Mouse (Mus musculus): ENCODE data around the gene Hrasls5. TPM values are rescaled to one million over a fixed set of nuclear protein-coding genes. Genes with fewer than 3 reads are reported as not detected.

Hrasls5 gene
- total and polyA plus RNA-seq, 3 experiments = not detected

- TF ChIP-seq POLR2AphosphoS5 (IDR thresholded peaks at IDR 0.05; ENCODE audit: insufficient replicate concordance, low read depth, low read length) (no peak), TAL1 (conservative IDR thresholded peaks at IDR 0.05; ENCODE audit: low read depth, low read length) (no peak), GATA1 (IDR thresholded peaks at IDR 0.05; ENCODE audit: borderline replicate concordance, low read length) (no peak), GATA2 (IDR thresholded peaks at IDR 0.05; ENCODE audit: borderline replicate concordance, low read depth, low read length) (no peak), CTCF (IDR thresholded peaks at IDR 0.05; ENCODE audit: low read depth, low read length) (no peak)
- DNase-seq (ENCODE audit: low spot score) (no peak), ATAC-seq (ENCODE audit: extremely low read depth, insufficient number of reproducible peaks, low FRiP score, poor library complexity, severe bottlenecking) (no peak)
- Histone ChIP-seq H3K36me3 (replicated peaks) (no peaks in the 10 kb centered on the region), H3K4me3 (ENCODE audit: low read depth, low read length) (no peak overlapping the region), H3K9me3 (replicated peaks) (no peaks in the 10 kb centered on the region), H3K27me3 (ENCODE audit: insufficient read depth, low read length) (no peaks in the 10 kb centered on the region; the same call in 1 of the 2 replicates), H3K4me1 (ENCODE audit: insufficient read depth, low read depth, low read length) (no peaks in the 10 kb centered on the region)
Observed at GRCm38 (mm10) chr19:7633786-7634185, 21.4 kb downstream of the Hrasls5 start.

GRCm38 (mm10) chr19:7648913-7649666 is 36.7 kb downstream of the Hrasls5 start:
- TF ChIP-seq TAL1 (conservative IDR thresholded peaks at IDR 0.05; ENCODE audit: low read depth, low read length) (no peak), POLR2AphosphoS5 (IDR thresholded peaks at IDR 0.05; ENCODE audit: insufficient replicate concordance, low read depth, low read length) (no peak), CTCF (IDR thresholded peaks at IDR 0.05; ENCODE audit: low read depth, low read length) (no peak), GATA2 (IDR thresholded peaks at IDR 0.05; ENCODE audit: borderline replicate concordance, low read depth, low read length) (no peak), GATA1 (IDR thresholded peaks at IDR 0.05; ENCODE audit: borderline replicate concordance, low read length) (no peak)
- ATAC-seq (ENCODE audit: extremely low read depth, insufficient number of reproducible peaks, low FRiP score, poor library complexity, severe bottlenecking) = no peak
- no peaks in the 10 kb centered on the region for H3K9me3 ChIP-seq (replicated peaks)
- H3K4me1 ChIP-seq (ENCODE audit: insufficient read depth, low read depth, low read length) = no peaks in the 10 kb centered on the region
- H3K36me3 ChIP-seq (replicated peaks) = no peaks in the 10 kb centered on the region
- DNase-seq (ENCODE audit: low spot score) = no peak
- H3K27me3 ChIP-seq (ENCODE audit: insufficient read depth, low read length) = peaks cover 2% of the 10 kb centered on the region; the same call in 1 of the 2 replicates
- H3K4me3 ChIP-seq (ENCODE audit: low read depth, low read length) = no peak overlapping the region

GRCm38 (mm10) chr19:7672033-7672432 is 59.7 kb downstream of the Hrasls5 start:
- Histone ChIP-seq H3K4me1 (ENCODE audit: insufficient read depth, low read depth, low read length) (no peaks in the 10 kb centered on the region), H3K27me3 (ENCODE audit: insufficient read depth, low read length) (no peaks in the 10 kb centered on the region), H3K36me3 (replicated peaks) (no peaks in the 10 kb centered on the region), H3K9me3 (replicated peaks) (no peaks in the 10 kb centered on the region), H3K4me3 (ENCODE audit: low read depth, low read length) (no peak overlapping the region)
- no peak for DNase-seq (ENCODE audit: low spot score)
- TF ChIP-seq TAL1 (conservative IDR thresholded peaks at IDR 0.05; ENCODE audit: low read depth, low read length) (no peak), CTCF (IDR thresholded peaks at IDR 0.05; ENCODE audit: low read depth, low read length) (no peak), POLR2AphosphoS5 (IDR thresholded peaks at IDR 0.05; ENCODE audit: insufficient replicate concordance, low read depth, low read length) (no peak), GATA2 (IDR thresholded peaks at IDR 0.05; ENCODE audit: borderline replicate concordance, low read depth, low read length) (no peak), GATA1 (IDR thresholded peaks at IDR 0.05; ENCODE audit: borderline replicate concordance, low read length) (no peak)
- no peak for ATAC-seq (ENCODE audit: extremely low read depth, insufficient number of reproducible peaks, low FRiP score, poor library complexity, severe bottlenecking)

GRCm38 (mm10) chr19:7687988-7688387 is 75.6 kb downstream of the Hrasls5 start:
- ATAC-seq (ENCODE audit: extremely low read depth, insufficient number of reproducible peaks, low FRiP score, poor library complexity, severe bottlenecking) (no peak), DNase-seq (ENCODE audit: low spot score) (no peak)
- Histone ChIP-seq H3K9me3 (replicated peaks) (no peaks in the 10 kb centered on the region), H3K4me3 (ENCODE audit: low read depth, low read length) (no peak overlapping the region), H3K27me3 (ENCODE audit: insufficient read depth, low read length) (no peaks in the 10 kb centered on the region), H3K36me3 (replicated peaks) (no peaks in the 10 kb centered on the region), H3K4me1 (ENCODE audit: insufficient read depth, low read depth, low read length) (no peaks in the 10 kb centered on the region)
- TF ChIP-seq TAL1 (conservative IDR thresholded peaks at IDR 0.05; ENCODE audit: low read depth, low read length) (no peak), GATA1 (IDR thresholded peaks at IDR 0.05; ENCODE audit: borderline replicate concordance, low read length) (no peak), POLR2AphosphoS5 (IDR thresholded peaks at IDR 0.05; ENCODE audit: insufficient replicate concordance, low read depth, low read length) (no peak), GATA2 (IDR thresholded peaks at IDR 0.05; ENCODE audit: borderline replicate concordance, low read depth, low read length) (no peak), CTCF (IDR thresholded peaks at IDR 0.05; ENCODE audit: low read depth, low read length) (no peak)

Other genes starting within 250 kb of the Hrasls5 start
- gene Spindoc, start 229.5 kb upstream of the Hrasls5 start, total RNA-seq (2014; fragmentation: Nextera tagmentation) = 13.3 and 18.1 TPM in 2 replicates
- gene Spindoc, start 229.5 kb upstream of the Hrasls5 start, total RNA-seq (2017) = 8.0 and 8.2 TPM in 2 replicates
- gene Spindoc, start 229.5 kb upstream of the Hrasls5 start, polyA plus RNA-seq (2012) = 31.8 and 34.2 TPM in 2 replicates
- 8.4 and 10.7 TPM in 2 replicates for gene 2700081O15Rik, start 194.9 kb upstream of the Hrasls5 start, total RNA-seq (2014; fragmentation: Nextera tagmentation)
- gene 2700081O15Rik, start 194.9 kb upstream of the Hrasls5 start, total RNA-seq (2017) = 7.0 and 7.4 TPM in 2 replicates
- 23.1 and 29.4 TPM in 2 replicates for gene 2700081O15Rik, start 194.9 kb upstream of the Hrasls5 start, polyA plus RNA-seq (2012)
- gene Rtn3, start 129.3 kb upstream of the Hrasls5 start, total RNA-seq (2014; fragmentation: Nextera tagmentation) = 189 and 203 TPM in 2 replicates
- 50.5 and 62.7 TPM in 2 replicates for gene Rtn3, start 129.3 kb upstream of the Hrasls5 start, total RNA-seq (2017)
- gene Rtn3, start 129.3 kb upstream of the Hrasls5 start, polyA plus RNA-seq (2012) = 27.2 and 33.2 TPM in 2 replicates
- gene Atl3, start 118.5 kb upstream of the Hrasls5 start, total RNA-seq (2014; fragmentation: Nextera tagmentation) = 74.2 and 76.4 TPM in 2 replicates
- gene Atl3, start 118.5 kb upstream of the Hrasls5 start, total RNA-seq (2017) = 58.2 and 64.6 TPM in 2 replicates
- gene Atl3, start 118.5 kb upstream of the Hrasls5 start, polyA plus RNA-seq (2012) = 7.4 and 10.5 TPM in 2 replicates
- gene Pla2g16, start 55.1 kb upstream of the Hrasls5 start, total RNA-seq (2014; fragmentation: Nextera tagmentation) = 0.75 TPM in 1 of 2 replicates, not detected in the other
- gene Pla2g16, start 55.1 kb upstream of the Hrasls5 start, total RNA-seq (2017) = 0.06 and 0.22 TPM in 2 replicates
- gene Pla2g16, start 55.1 kb upstream of the Hrasls5 start, polyA plus RNA-seq (2012) = not detected in 2 replicates
- gene Lgals12, start 5.3 kb upstream of the Hrasls5 start, total RNA-seq (2014; fragmentation: Nextera tagmentation) = not detected in 2 replicates
- gene Lgals12, start 5.3 kb upstream of the Hrasls5 start, total RNA-seq (2017) = not detected in 2 replicates
- gene Lgals12, start 5.3 kb upstream of the Hrasls5 start, polyA plus RNA-seq (2012) = not detected in 2 replicates
- not detected in 2 replicates for gene Slc22a19, start 98.8 kb downstream of the Hrasls5 start, total RNA-seq (2014; fragmentation: Nextera tagmentation)
- 0.16 TPM in 1 of 2 replicates, not detected in the other for gene Slc22a19, start 98.8 kb downstream of the Hrasls5 start, total RNA-seq (2017)
- not detected in 2 replicates for gene Slc22a19, start 98.8 kb downstream of the Hrasls5 start, polyA plus RNA-seq (2012)
- gene Slc22a26, start 190.1 kb downstream of the Hrasls5 start, total RNA-seq (2014; fragmentation: Nextera tagmentation) = not detected in 2 replicates
- 0.05 TPM in 1 of 2 replicates, not detected in the other for gene Slc22a26, start 190.1 kb downstream of the Hrasls5 start, total RNA-seq (2017)
- not detected in 2 replicates for gene Slc22a26, start 190.1 kb downstream of the Hrasls5 start, polyA plus RNA-seq (2012)

All from G1E (cell line).